Comparison of ENCODE assay signal across 17 mouse cellular contexts in genomic region chr10:89525823-89526222, GRCm38 (mm10). TPM values are rescaled to one million over a fixed set of nuclear protein-coding genes. Genes with fewer than 3 reads are reported as not detected.
"Had no signal": no experiment of that assay in that cellular context is flagged by ENCODE, and none has a peak within 500 bp of the region (broad histone marks: within the 10 kb centered on the region; RNA-seq: fewer than 3 reads in every experiment).

No protein-coding gene starts in this region.

- H3K9ac ChIP-seq: neural tube, embryonic 15.5 days; stomach, embryonic 15.5 days had no signal

- H3K4me2 ChIP-seq: neural tube, embryonic 15.5 days; stomach, embryonic 15.5 days had no signal

- H3K27ac ChIP-seq: neural tube, embryonic 15.5 days; stomach, embryonic 15.5 days; stomach, postnatal 0 days had no signal

- H3K27me3 ChIP-seq: neural tube, embryonic 15.5 days; stomach, embryonic 15.5 days had no signal

- DNase-seq: retina, postnatal 1 day; right cerebral cortex, adult 18-20 months; right cerebral cortex, postnatal 14 days; right cerebral cortex, postnatal 25 days; right cerebral cortex, postnatal 4 days; spleen, adult 18-20 months; thymus, adult 18-20 months; thymus, adult 2 months; thymus, postnatal 14 days; thymus, postnatal 25 days; thymus, postnatal 36 days; thymus, postnatal 4 days had no signal

- H3K4me1 ChIP-seq: stomach, embryonic 15.5 days had no signal

- H3K4me3 ChIP-seq: neural tube, embryonic 15.5 days; stomach, embryonic 15.5 days had no signal

- H3K36me3 ChIP-seq: neural tube, embryonic 15.5 days; stomach, embryonic 15.5 days had no signal

- H3K9me3 ChIP-seq: neural tube, embryonic 15.5 days; stomach, embryonic 15.5 days had no signal

RNA-seq across cellular contexts. Expression of gene Nr1h4, which starts 7.6 kb away (rescaled TPM):
- total RNA-seq: neutrophil, adult 5-6 weeks had no signal
- polyA plus RNA-seq: neural tube, embryonic 14.5 days; neural tube, embryonic 15.5 days had no signal
